Mouse (Mus musculus) lung, adult 2 months (tissue): ENCODE data around the gene Gid8.

Experiments
- CTCF ChIP-seq: fragments of 200-500 bp; IDR thresholded peaks from 2 replicates; pipeline ENCODE4 v1.5.1; 2011; ENCODE audit warnings: mild to moderate bottlenecking, low read length, control low read depth; ENCODE audit not compliant: insufficient read depth
- POLR2A ChIP-seq: fragments of 200-500 bp; IDR thresholded peaks from 2 replicates; pipeline ENCODE4 v1.6.1; 2011; ENCODE audit warnings: low read depth, mild to moderate bottlenecking, control low read depth, low read length, borderline replicate concordance; ENCODE audit errors: extremely low read depth

DNA sequence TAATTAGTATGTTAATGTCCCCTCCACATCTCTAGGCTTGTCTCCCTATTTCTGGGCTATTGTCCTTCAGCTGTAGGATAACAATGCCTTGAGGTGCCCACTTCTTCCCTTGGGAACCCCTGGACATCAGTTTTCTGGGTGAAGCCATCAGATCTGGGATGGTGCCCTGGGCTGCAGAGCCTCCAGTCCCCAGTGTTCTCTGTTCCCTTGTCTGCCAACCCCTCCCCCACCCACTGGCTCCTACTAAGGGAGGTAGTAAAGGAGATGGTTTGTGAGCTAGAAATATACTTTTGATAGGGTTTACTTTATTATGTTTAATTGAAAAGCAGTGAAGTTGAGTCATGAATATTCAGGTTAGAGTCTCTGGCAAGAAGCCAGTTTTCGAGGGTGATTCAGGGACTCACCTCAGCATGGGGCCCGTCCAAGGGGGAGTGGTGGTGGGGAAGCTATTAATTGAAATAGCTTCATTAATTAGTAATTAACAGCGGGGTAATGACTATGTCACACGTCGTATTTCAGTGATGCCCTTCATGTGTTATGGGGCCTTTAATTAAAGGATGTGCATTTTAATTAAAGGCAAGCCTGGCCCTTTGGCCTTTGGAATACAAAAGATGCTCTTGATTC lies 36.8 kb downstream of the Gid8 start:
- TF ChIP-seq CTCF (no peak), POLR2A (no peak)
